Mouse (Mus musculus) midbrain, embryonic 14.5 days (tissue): Measurements from ENCODE around the gene Klhdc1. TPM values are rescaled to one million over a fixed set of nuclear protein-coding genes. Genes with fewer than 3 reads are reported as not detected.
A peak's percentile ranks its signal among the peaks of the same experiment; 100 is the strongest.

ENCODE experiments used
- ATAC-seq: fragments of 200-750 bp; cut with Nextera tagmentation; 2 replicates; pipeline ENCODE4 v1.8.0; 2017; ENCODE audit warnings: moderate number of reproducible peaks, moderate library complexity; ENCODE audit not compliant: low FRiP score, low TSS enrichment
- DNase-seq: peaks from one replicate; pipeline ENCODE4 v3.0.0-alpha.2; 2015
- H3K27ac ChIP-seq: fragments of 300-500 bp; sonication (generic); replicated peaks from 2 replicates; pipeline ENCODE4 v1.5.1; 2014; ENCODE audit warnings: mild to moderate bottlenecking, low read depth, low read length, moderate library complexity
- H3K27me3 ChIP-seq: fragments of 300-500 bp; sonication (generic); 2 replicates; pipeline ENCODE4 v1.6.1; 2014; ENCODE audit warnings: low read length, control low read depth, mixed read lengths; ENCODE audit not compliant: control insufficient read depth, insufficient read depth
- H3K36me3 ChIP-seq: fragments of 300-500 bp; sonication (generic); 2 replicates; pipeline ENCODE4 v1.6.1; 2014; ENCODE audit warnings: low read length, control low read depth; ENCODE audit not compliant: control insufficient read depth, insufficient read depth
- H3K4me1 ChIP-seq: fragments of 300-500 bp; sonication (generic); 2 replicates; pipeline ENCODE4 v1.6.1; 2014; ENCODE audit warnings: mild to moderate bottlenecking, antibody characterized with exemption, low read length, control low read depth; ENCODE audit not compliant: control insufficient read depth, insufficient read depth
- H3K4me2 ChIP-seq: fragments of 300-500 bp; sonication (generic); 2 replicates; pipeline ENCODE4 v1.6.1; 2014; ENCODE audit warnings: mild to moderate bottlenecking, low read length, moderate library complexity
- H3K4me3 ChIP-seq: fragments of 300-500 bp; sonication (generic); replicated peaks from 2 replicates; pipeline ENCODE4 v1.5.1; 2014; ENCODE audit warnings: low read depth, low read length
- H3K9ac ChIP-seq: fragments of 300-500 bp; sonication (generic); replicated peaks from 2 replicates; pipeline ENCODE4 v1.6.1; 2014; ENCODE audit warnings: mild to moderate bottlenecking, low read length, moderate library complexity
- H3K9me3 ChIP-seq: fragments of 300-500 bp; sonication (generic); 2 replicates; pipeline ENCODE4 v1.6.1; 2016; ENCODE audit warnings: low read length, control low read depth, mixed read lengths; ENCODE audit not compliant: control insufficient read depth
- WGBS: fragments of 180-500 bp; shearing (Covaris S2); extraction: QIAGEN DNeasy Blood & Tissue Kit; methylation state at CpG from one replicate; pipeline ENCODE4 v1.1.7; 2014; 5-methylcytosine and 5-hydroxymethylcytosine counted together
- polyA plus RNA-seq: library from polyadenylated mRNA; unstranded; fragments of >200 nt; fragmentation: Nextera tagmentation; extraction: Ambion mirVana; gene quantifications from 2 replicates; pipeline ENCODE4 v1.2.1, GENCODE M21; 2014

Klhdc1 gene
- polyA plus RNA-seq, 1 experiment from 2014 or later, result 17.5 TPM

GRCm38 (mm10) chr12:69297411-69298150 lies 56.6 kb downstream of the Klhdc1 start:
- H3K27ac ChIP-seq, result peak overlapping the region; percentile 96
- peak overlapping the region; percentile 99 for H3K9ac ChIP-seq
- peaks cover 17% of the 10 kb centered on the region for H3K4me1 ChIP-seq
- WGBS, result 18% methylated on average over 20 of the region's 20 CpGs
- H3K36me3 ChIP-seq, result peaks cover 30% of the 10 kb centered on the region
- no peaks in the 10 kb centered on the region for H3K9me3 ChIP-seq
- DNase-seq (peak; percentile 44), ATAC-seq (no peak)
- no peaks in the 10 kb centered on the region for H3K27me3 ChIP-seq
- H3K4me3 ChIP-seq, result peak overlapping the region; percentile 98
- peak overlapping the region; percentile 81 for H3K4me2 ChIP-seq

GRCm38 (mm10) chr12:69298281-69298680 lies 57.3 kb downstream of the Klhdc1 start:
- peak overlapping the region; percentile 81 for H3K4me2 ChIP-seq
- peaks cover 17% of the 10 kb centered on the region for H3K4me1 ChIP-seq
- no peaks in the 10 kb centered on the region for H3K27me3 ChIP-seq
- no peak overlapping the region for H3K27ac ChIP-seq
- no peak overlapping the region for H3K9ac ChIP-seq
- peaks cover 35% of the 10 kb centered on the region for H3K36me3 ChIP-seq
- H3K4me3 ChIP-seq, result peak overlapping the region; percentile 98
- ATAC-seq (no peak), DNase-seq (no peak)
- no peaks in the 10 kb centered on the region for H3K9me3 ChIP-seq
- 89% methylated on average over 4 of the region's 4 CpGs for WGBS

GRCm38 (mm10) chr12:69299231-69299630 lies 58.3 kb downstream of the Klhdc1 start:
- Histone ChIP-seq H3K27me3 (no peaks in the 10 kb centered on the region), H3K4me2 (peak overlapping the region; percentile 81), H3K27ac (no peak overlapping the region), H3K9ac (no peak overlapping the region), H3K4me1 (peaks cover 17% of the 10 kb centered on the region), H3K36me3 (peaks cover 44% of the 10 kb centered on the region), H3K9me3 (no peaks in the 10 kb centered on the region), H3K4me3 (no peak overlapping the region)
- 71% methylated on average over 12 of the region's 12 CpGs for WGBS
- ATAC-seq, result no peak
- DNase-seq, result no peak

- Histone ChIP-seq H3K9ac (no peak overlapping the region), H3K4me1 (peaks cover 17% of the 10 kb centered on the region), H3K4me3 (no peak overlapping the region), H3K4me2 (no peak overlapping the region), H3K27ac (no peak overlapping the region), H3K36me3 (peaks cover 49% of the 10 kb centered on the region), H3K9me3 (no peaks in the 10 kb centered on the region), H3K27me3 (no peaks in the 10 kb centered on the region)
- DNase-seq, result no peak
- 92% methylated on average over 3 of the region's 3 CpGs for WGBS
- no peak for ATAC-seq
Observed at GRCm38 (mm10) chr12:69299831-69300230, 58.9 kb downstream of the Klhdc1 start.

GRCm38 (mm10) chr12:69300391-69300790 lies 59.4 kb downstream of the Klhdc1 start:
- no peak overlapping the region for H3K4me2 ChIP-seq
- no peak overlapping the region for H3K4me3 ChIP-seq
- no peak overlapping the region for H3K9ac ChIP-seq
- ATAC-seq (no peak), DNase-seq (no peak)
- WGBS, result 96% methylated on average over 2 of the region's 2 CpGs
- no peaks in the 10 kb centered on the region for H3K9me3 ChIP-seq
- H3K36me3 ChIP-seq, result peaks cover 55% of the 10 kb centered on the region
- no peak overlapping the region for H3K27ac ChIP-seq
- H3K27me3 ChIP-seq, result no peaks in the 10 kb centered on the region
- peaks cover 17% of the 10 kb centered on the region for H3K4me1 ChIP-seq

- Histone ChIP-seq H3K9ac (no peak overlapping the region), H3K4me2 (no peak overlapping the region), H3K4me1 (peaks cover 17% of the 10 kb centered on the region), H3K9me3 (no peaks in the 10 kb centered on the region), H3K36me3 (peaks cover 73% of the 10 kb centered on the region), H3K27ac (no peak overlapping the region), H3K27me3 (no peaks in the 10 kb centered on the region), H3K4me3 (no peak overlapping the region)
- no peak for ATAC-seq
- 96% methylated on average over 12 of the region's 12 CpGs for WGBS
- no peak for DNase-seq
Observed at GRCm38 (mm10) chr12:69302171-69302570, 61.2 kb downstream of the Klhdc1 start.

GRCm38 (mm10) chr12:69304051-69304450 lies 63.1 kb downstream of the Klhdc1 start:
- H3K4me3 ChIP-seq, result no peak overlapping the region
- H3K4me2 ChIP-seq, result no peak overlapping the region
- no peak overlapping the region for H3K27ac ChIP-seq
- no peaks in the 10 kb centered on the region for H3K27me3 ChIP-seq
- DNase-seq (no peak), ATAC-seq (no peak)
- 95% methylated on average over 2 of the region's 2 CpGs for WGBS
- peaks cover 4% of the 10 kb centered on the region for H3K4me1 ChIP-seq
- H3K36me3 ChIP-seq, result peaks cover 88% of the 10 kb centered on the region
- no peak overlapping the region for H3K9ac ChIP-seq
- H3K9me3 ChIP-seq, result no peaks in the 10 kb centered on the region

- Histone ChIP-seq H3K4me2 (no peak overlapping the region), H3K27me3 (no peaks in the 10 kb centered on the region), H3K9ac (no peak overlapping the region), H3K4me1 (no peaks in the 10 kb centered on the region), H3K4me3 (no peak overlapping the region), H3K9me3 (no peaks in the 10 kb centered on the region), H3K27ac (no peak overlapping the region), H3K36me3 (peaks cover 96% of the 10 kb centered on the region)
- DNase-seq (no peak), ATAC-seq (no peak)
- WGBS, result 94% methylated on average over 7 of the region's 7 CpGs
Observed at GRCm38 (mm10) chr12:69306333-69306732, 65.4 kb downstream of the Klhdc1 start.

GRCm38 (mm10) chr12:69309659-69310058 lies 68.7 kb downstream of the Klhdc1 start:
- H3K9ac ChIP-seq, result no peak overlapping the region
- ATAC-seq, result no peak
- WGBS, result 98% methylated on average over 4 of the region's 4 CpGs

More at GRCm38 (mm10) chr12:69309659-69310058, 68.7 kb downstream of the Klhdc1 start:
- no peak overlapping the region for H3K27ac ChIP-seq
- no peak overlapping the region for H3K4me3 ChIP-seq
- H3K9me3 ChIP-seq, result no peaks in the 10 kb centered on the region
- no peak for DNase-seq
- H3K4me2 ChIP-seq, result no peak overlapping the region
- H3K27me3 ChIP-seq, result no peaks in the 10 kb centered on the region
- H3K4me1 ChIP-seq, result no peaks in the 10 kb centered on the region
- peaks cover 94% of the 10 kb centered on the region for H3K36me3 ChIP-seq
